Mouse (Mus musculus) C2C12 (cell line): ENCODE measurements around the gene Chl1. TPM values are rescaled to one million over a fixed set of nuclear protein-coding genes. Genes with fewer than 3 reads are reported as not detected.

Source experiments
- H3K27me3 ChIP-seq: one replicate; pipeline ENCODE4 v1.6.1; 2011; ENCODE audit not compliant: control insufficient read depth, insufficient read depth, insufficient read length
- H3K36me3 ChIP-seq: one replicate; pipeline ENCODE4 v1.6.1; 2011; ENCODE audit not compliant: control insufficient read depth, insufficient read depth
- H3K4me3 ChIP-seq: one replicate; pipeline ENCODE4 v1.5.1; 2011; ENCODE audit warnings: mild to moderate bottlenecking, control low read depth; ENCODE audit not compliant: poor library complexity, insufficient read depth, severe bottlenecking
- H3K79me2 ChIP-seq: one replicate; pipeline ENCODE4 v1.6.1; 2011; ENCODE audit not compliant: control insufficient read depth, insufficient read depth
- H3K79me3 ChIP-seq: one replicate; pipeline ENCODE4 v1.6.1; 2011; ENCODE audit warnings: low read depth, control low read depth
- H3ac ChIP-seq: one replicate; pipeline ENCODE3; 2011; ENCODE audit warnings: low read depth; ENCODE audit not compliant: control insufficient read depth, insufficient read length
- CEBPB ChIP-seq: IDR thresholded peaks from one replicate; pipeline ENCODE4 v1.6.1; 2011; ENCODE audit warnings: low read depth, mild to moderate bottlenecking, control low read depth, moderate library complexity
- CTCF ChIP-seq: IDR thresholded peaks from one replicate; pipeline ENCODE4 v1.5.1; 2011; ENCODE audit not compliant: control insufficient read depth, insufficient read depth, insufficient read length
- FOSL1 ChIP-seq: IDR thresholded peaks from one replicate; pipeline ENCODE4 v1.8.0; 2011; ENCODE audit warnings: mild to moderate bottlenecking, low read length; ENCODE audit not compliant: poor library complexity, insufficient read depth, severe bottlenecking
- MAX ChIP-seq: IDR thresholded peaks from one replicate; pipeline ENCODE4 v1.6.1; 2011; ENCODE audit warnings: mild to moderate bottlenecking, control low read depth
- MYOD1 ChIP-seq: IDR thresholded peaks from one replicate; pipeline ENCODE4 v1.6.1; 2011; ENCODE audit warnings: low read depth; ENCODE audit not compliant: control insufficient read depth, insufficient read length
- MYOG ChIP-seq: IDR thresholded peaks from one replicate; pipeline ENCODE4 v1.6.1; 2011; ENCODE audit not compliant: control insufficient read depth, insufficient read length; ENCODE audit errors: extremely low read depth
- USF1 ChIP-seq: IDR thresholded peaks from one replicate; pipeline ENCODE4 v1.6.1; 2011; ENCODE audit warnings: low read depth, mild to moderate bottlenecking, control low read depth, moderate library complexity
- polyA plus RNA-seq: library from polyadenylated mRNA; unstranded; fragments of >200 nt; fragmentation: generic; extraction: Trizol; gene quantifications from one replicate; pipeline ENCODE4 v1.2.1, GENCODE M21; 2012; ENCODE audit warnings: missing spikeins

Gene Chl1
- polyA plus RNA-seq, 1 experiment, result not detected

GRCm38 (mm10) chr6:103572659-103573058 is 62.3 kb downstream of the Chl1 start:
- Histone ChIP-seq H3ac (no peak overlapping the region), H3K4me3 (no peak overlapping the region), H3K79me2 (no peaks in the 10 kb centered on the region), H3K27me3 (no peaks in the 10 kb centered on the region), H3K36me3 (no peaks in the 10 kb centered on the region), H3K79me3 (no peaks in the 10 kb centered on the region)
- TF ChIP-seq MYOG (no peak), CEBPB (no peak), CTCF (no peak), MAX (no peak), USF1 (no peak), FOSL1 (no peak), MYOD1 (no peak)

DNA sequence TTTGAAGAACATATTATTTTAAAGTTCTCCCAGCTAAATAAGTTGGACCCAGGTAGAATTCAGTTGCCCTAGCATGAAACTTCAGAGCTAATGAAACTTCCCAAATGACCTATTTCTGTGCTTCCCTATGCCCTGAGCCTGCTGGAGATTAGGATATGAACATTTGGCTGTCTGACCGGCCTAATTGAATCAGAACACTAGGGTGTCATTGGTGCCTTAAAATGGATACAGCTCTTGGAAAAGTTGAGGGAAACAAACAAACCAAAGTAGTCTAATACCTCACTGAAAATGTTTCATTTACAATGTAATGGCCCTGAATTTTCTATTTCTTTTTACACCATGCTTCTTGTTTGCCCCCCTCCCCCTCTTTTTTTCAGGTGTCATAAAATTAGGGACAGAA is 73.8 kb downstream of the Chl1 start:
- no peak for TF ChIP-seq CTCF
- TF ChIP-seq MYOG, result no peak
- no peak for TF ChIP-seq MAX
- TF ChIP-seq MYOD1, result no peak
- TF ChIP-seq CEBPB, result no peak
- no peak for TF ChIP-seq FOSL1
- no peak for TF ChIP-seq USF1
- H3K4me3 ChIP-seq, result no peak overlapping the region
- no peaks in the 10 kb centered on the region for H3K27me3 ChIP-seq
- no peaks in the 10 kb centered on the region for H3K36me3 ChIP-seq
- H3K79me2 ChIP-seq, result no peaks in the 10 kb centered on the region
- H3ac ChIP-seq, result no peak overlapping the region
- H3K79me3 ChIP-seq, result no peaks in the 10 kb centered on the region

GRCm38 (mm10) chr6:103585667-103586066 is 75.3 kb downstream of the Chl1 start:
- Histone ChIP-seq H3ac (no peak overlapping the region), H3K79me3 (no peaks in the 10 kb centered on the region), H3K4me3 (no peak overlapping the region), H3K79me2 (no peaks in the 10 kb centered on the region), H3K27me3 (no peaks in the 10 kb centered on the region), H3K36me3 (no peaks in the 10 kb centered on the region)
- no peak for TF ChIP-seq CEBPB
- no peak for TF ChIP-seq MYOG
- no peak for TF ChIP-seq CTCF
- no peak for TF ChIP-seq USF1
- TF ChIP-seq MAX, result no peak
- no peak for TF ChIP-seq MYOD1
- TF ChIP-seq FOSL1, result no peak

DNA sequence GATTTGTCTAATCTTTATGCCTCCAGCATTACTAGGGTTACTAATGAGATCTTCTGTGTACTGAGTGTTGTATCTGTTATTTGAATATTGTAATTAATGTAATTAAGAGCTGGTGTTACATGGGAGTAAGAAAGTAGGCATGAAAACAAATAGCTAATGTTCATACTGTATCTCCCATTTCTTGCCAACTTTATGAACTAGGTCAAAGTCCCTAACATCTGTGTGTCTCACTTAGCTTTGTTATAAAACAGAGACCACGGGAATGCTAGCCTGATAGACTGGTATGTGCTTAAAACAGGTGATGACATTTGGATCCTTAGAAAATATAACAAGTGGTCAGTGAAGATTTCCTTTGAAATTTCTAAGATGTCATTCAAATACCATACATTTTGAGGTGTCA is 75.7 kb downstream of the Chl1 start:
- no peaks in the 10 kb centered on the region for H3K36me3 ChIP-seq
- H3K79me2 ChIP-seq, result no peaks in the 10 kb centered on the region
- H3K79me3 ChIP-seq, result no peaks in the 10 kb centered on the region
- TF ChIP-seq CEBPB (no peak), MYOG (no peak), USF1 (no peak), MYOD1 (no peak), MAX (no peak), CTCF (no peak), FOSL1 (no peak)
- no peaks in the 10 kb centered on the region for H3K27me3 ChIP-seq
- H3K4me3 ChIP-seq, result no peak overlapping the region
- H3ac ChIP-seq, result no peak overlapping the region

- Histone ChIP-seq H3K27me3 (no peaks in the 10 kb centered on the region), H3K79me3 (no peaks in the 10 kb centered on the region), H3ac (no peak overlapping the region), H3K79me2 (no peaks in the 10 kb centered on the region), H3K36me3 (no peaks in the 10 kb centered on the region), H3K4me3 (no peak overlapping the region)
- TF ChIP-seq MYOD1 (no peak), MYOG (no peak), CEBPB (no peak), FOSL1 (no peak), USF1 (no peak), MAX (no peak), CTCF (no peak)
Observed at GRCm38 (mm10) chr6:103602070-103602469, 91.7 kb downstream of the Chl1 start.

GRCm38 (mm10) chr6:103610656-103611055 is 100.3 kb downstream of the Chl1 start:
- Histone ChIP-seq H3ac (no peak overlapping the region), H3K27me3 (no peaks in the 10 kb centered on the region), H3K4me3 (no peak overlapping the region), H3K36me3 (no peaks in the 10 kb centered on the region), H3K79me3 (no peaks in the 10 kb centered on the region), H3K79me2 (no peaks in the 10 kb centered on the region)
- TF ChIP-seq FOSL1 (no peak), CTCF (no peak)
